Mouse (Mus musculus) C2C12 (cell line): ENCODE measurements at regions not wholly inside any gene's neighbourhood (a gene's known extent, or its start where the extent isn't known, plus 50 kb on each side); places are given as distances from the start of the nearest gene placed in this dataset.

Experiments
- CTCF ChIP-seq: IDR thresholded peaks from one replicate; pipeline ENCODE4 v1.5.1; 2011; ENCODE audit not compliant: control insufficient read depth, insufficient read depth, insufficient read length
- MAX ChIP-seq: IDR thresholded peaks from one replicate; pipeline ENCODE4 v1.6.1; 2011; ENCODE audit warnings: mild to moderate bottlenecking, control low read depth
- MYOG ChIP-seq: IDR thresholded peaks from one replicate; pipeline ENCODE4 v1.6.1; 2011; ENCODE audit not compliant: control insufficient read depth, insufficient read length; ENCODE audit errors: extremely low read depth

DNA sequence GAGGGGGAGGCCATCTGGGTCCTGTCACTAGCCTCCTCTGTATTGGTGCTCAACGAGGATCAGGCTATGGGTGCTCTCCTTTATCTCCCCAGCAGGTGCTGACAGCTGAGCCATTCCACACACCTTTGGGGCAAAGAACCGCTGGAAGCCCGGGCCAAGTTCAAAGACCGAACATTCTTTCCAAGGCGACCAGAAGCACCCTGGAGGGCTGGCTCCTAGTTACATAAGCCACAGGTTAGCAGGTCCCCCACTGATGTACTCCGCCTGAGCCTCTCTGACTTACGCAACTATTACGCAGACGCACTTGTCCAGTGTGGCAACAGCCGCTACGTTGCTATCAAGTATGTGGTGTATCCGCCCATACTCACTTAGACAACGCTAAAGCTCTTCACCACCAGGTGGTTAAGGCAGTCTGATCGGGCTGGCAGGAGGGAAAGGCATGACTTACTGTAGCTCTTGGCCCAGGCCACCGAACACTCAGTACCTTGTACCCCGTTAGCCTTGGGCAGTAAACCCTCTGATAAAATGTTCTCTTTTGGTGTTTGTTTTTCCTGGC lies 69.2 kb downstream of the Gm33543 start:
- TF ChIP-seq MYOG (no peak), CTCF (no peak), MAX (no peak)
